Mouse (Mus musculus) induced T-regulatory cell, adult 2 months (primary cell): ENCODE measurements around the gene Plpp7.

ENCODE experiments used
- DNase-seq: peaks from one replicate; pipeline ENCODE4 v3.0.0-alpha.2; 2012; ENCODE audit warnings: low read depth

The Plpp7 gene

DNA sequence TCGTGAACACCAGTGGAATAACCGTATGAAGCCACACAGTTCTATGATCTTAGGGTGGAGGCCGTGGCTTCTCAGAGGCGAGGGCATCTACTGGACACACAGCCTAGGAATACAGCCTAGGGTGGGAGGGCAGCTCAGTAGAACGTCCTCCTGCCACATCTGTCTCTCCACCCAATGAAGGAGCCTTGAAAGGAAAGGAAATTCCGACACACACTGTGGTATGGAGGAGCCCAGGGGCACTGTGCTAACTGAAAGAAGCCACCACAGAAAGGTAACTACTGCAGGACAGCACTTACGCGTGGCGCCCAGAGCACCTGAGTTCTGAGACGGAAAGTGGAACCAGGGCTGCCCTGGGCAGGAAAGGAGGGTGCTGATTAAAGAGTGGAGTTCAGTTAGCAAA is 24.6 kb upstream of the Plpp7 start:
- no peak for DNase-seq

- DNase-seq, result no peak
Measured at GRCm38 (mm10) chr2:32074404-32074803, 20.9 kb upstream of the Plpp7 start.

- DNase-seq, result no peak
Measured at GRCm38 (mm10) chr2:32075368-32075767, 20.0 kb upstream of the Plpp7 start.

GRCm38 (mm10) chr2:32077744-32078143 is 17.6 kb upstream of the Plpp7 start:
- DNase-seq, result peak; percentile 73

- DNase-seq, result peak; percentile 82
Measured at GRCm38 (mm10) chr2:32078522-32078921, 16.8 kb upstream of the Plpp7 start.

DNA sequence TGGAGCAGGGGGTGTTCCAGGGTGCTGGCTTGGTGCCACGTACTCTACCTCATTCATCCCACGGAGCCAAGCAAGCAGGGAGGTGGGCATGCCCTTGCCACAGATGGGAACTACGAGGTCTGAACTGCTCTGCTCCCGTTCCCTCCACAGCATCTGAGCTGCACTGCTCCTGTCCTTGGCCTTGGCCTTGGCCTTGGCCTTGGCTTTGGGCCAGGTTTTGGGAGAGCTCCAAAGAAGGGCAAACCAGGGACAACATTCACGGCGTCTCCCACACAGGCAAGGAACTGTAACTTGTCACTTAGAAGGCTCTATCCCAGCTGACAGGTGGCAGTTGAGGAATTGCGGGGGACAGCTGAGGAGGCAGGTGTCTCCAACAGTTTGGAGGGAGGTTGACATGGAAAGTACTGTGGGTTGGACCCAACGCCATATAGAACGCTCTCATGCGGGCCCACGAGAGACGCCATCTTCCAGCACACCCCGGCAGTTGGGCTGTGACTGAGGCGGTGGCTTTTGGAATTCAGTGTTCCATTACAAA is 16.1 kb upstream of the Plpp7 start:
- peak; percentile 39 for DNase-seq

GRCm38 (mm10) chr2:32080681-32081080 is 14.6 kb upstream of the Plpp7 start:
- peak; percentile 79 for DNase-seq

- peak; percentile 60 for DNase-seq
Measured at GRCm38 (mm10) chr2:32081296-32081929, 13.9 kb upstream of the Plpp7 start.

DNA sequence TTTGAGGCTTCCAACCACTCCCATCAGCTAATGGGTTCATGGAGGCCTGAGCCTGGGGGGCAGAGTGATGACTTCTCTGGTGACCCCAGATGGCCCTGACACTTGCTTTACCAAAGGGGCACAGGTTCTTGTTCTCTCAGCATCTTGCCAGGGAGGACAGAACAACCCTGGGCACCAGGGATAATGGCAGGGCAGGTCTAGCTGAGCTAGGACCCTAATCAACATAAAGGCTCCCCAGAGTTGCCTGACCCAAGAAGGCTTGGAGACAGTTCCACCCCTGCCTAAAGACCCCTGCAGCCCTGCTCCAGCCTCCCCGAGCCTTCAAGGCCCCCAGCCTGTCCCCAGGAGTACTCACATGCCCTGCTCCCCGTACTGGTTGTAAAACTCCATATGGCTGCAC is 13.1 kb upstream of the Plpp7 start:
- peak; percentile 45 for DNase-seq

- peak; percentile 85 for DNase-seq
Measured at GRCm38 (mm10) chr2:32083159-32084011, 11.9 kb upstream of the Plpp7 start.

GRCm38 (mm10) chr2:32084111-32084871 is 11.0 kb upstream of the Plpp7 start, which contains the start of gene Fam78a:
TSS of gene Fam78a (minus strand) at chr2:32084857.
- DNase-seq, result peak; percentile 63

DNA sequence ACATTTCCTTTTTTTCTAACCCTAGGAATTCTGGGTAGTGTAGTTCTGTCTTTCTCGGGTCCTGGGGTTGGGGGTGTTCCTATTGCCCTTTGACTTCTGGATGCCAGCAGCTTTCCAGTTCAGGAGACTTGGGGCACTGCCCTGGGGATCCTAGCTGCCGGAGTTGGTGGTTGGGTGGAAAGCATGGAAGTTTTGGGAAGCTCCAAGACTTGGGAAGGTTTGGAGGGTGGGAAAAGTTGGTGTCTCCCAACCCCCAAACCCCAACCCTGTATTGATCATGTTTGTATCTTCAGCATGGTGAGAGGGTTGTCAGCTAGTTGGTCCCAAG is 10.5 kb upstream of the Plpp7 start:
- DNase-seq, result no peak

DNA sequence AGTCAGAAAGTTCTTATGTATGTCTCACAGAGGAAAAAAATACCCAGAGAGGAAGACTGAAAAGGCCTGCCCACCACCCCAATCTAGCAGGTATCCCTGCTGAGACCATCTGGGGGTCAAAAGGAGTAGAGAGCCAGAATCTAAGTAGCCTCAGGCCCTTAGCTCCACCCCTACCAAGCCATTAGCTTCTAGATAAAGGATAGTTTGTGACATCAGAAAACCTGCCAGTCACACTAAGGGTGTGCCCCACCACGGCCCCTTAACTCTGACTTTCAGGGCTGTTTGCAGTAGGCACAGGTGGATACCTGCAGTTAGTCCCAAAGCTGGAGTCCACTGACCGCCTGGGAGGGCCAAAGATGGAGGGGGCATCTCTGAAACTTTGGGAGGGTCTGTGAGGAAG is 10.1 kb upstream of the Plpp7 start:
- DNase-seq, result peak; percentile 21

GRCm38 (mm10) chr2:32087606-32088005 is 7.7 kb upstream of the Plpp7 start:
- DNase-seq, result no peak

GRCm38 (mm10) chr2:32088372-32088981 is 6.9 kb upstream of the Plpp7 start:
- DNase-seq, result peak; percentile 19

DNA sequence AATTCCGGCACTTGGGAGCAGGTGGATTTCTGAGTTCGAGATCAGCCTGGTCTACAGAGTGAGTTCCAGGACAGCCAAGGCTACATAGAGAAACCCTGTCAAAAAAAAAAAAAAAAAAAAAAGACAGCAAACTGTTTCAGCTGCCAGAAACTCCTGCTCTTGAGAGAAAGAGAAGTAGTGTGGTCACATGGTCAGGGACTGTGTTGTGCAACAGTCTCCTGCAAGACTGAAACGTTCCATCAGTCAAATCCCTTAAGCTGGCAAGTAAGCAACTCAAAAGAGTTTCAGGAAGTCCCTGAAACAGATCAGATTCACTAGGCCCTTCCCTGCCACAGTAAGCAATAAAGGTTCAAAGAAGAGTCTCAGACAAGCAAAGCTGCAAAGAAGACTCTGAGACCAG is 5.7 kb upstream of the Plpp7 start:
- DNase-seq, result no peak

- no peak for DNase-seq
Measured at GRCm38 (mm10) chr2:32090145-32090544, 5.2 kb upstream of the Plpp7 start.

- DNase-seq, result no peak
Measured at GRCm38 (mm10) chr2:32091956-32092355, 3.4 kb upstream of the Plpp7 start.

DNA sequence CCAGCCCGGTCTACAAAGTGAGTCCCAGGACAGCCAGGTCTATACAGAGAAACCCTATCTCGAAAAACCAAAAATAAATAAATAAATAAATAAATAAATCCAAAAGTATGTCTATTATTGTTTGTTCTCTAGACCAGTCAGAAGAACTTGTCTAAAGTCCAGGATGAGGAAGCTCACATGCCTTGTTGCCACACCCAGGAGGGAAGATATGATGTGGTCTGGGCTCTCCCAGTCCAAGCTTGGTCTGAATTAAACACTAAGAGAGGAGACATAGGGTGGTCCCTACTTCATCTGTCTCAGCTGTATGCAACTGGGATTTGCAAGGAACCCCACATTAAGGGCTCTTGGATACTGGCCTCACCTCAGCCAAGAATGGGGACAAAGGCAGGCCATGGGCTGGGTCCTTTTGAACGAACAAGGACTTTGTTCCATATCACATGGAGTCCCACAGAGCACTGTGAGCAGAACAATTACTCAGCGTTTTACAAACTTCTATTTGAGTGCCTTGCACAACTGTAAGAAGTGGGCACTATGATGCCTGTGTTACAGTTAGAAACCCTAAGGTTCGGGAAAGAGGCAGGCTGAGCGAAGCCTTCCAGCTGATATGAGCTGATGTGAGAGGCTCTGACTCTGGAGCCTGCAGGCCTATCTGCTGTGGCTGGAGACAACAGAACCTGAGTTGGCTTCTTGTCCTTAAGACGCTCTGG is 1.2 kb upstream of the Plpp7 start:
- no peak for DNase-seq

- DNase-seq, result no peak
Measured at GRCm38 (mm10) chr2:32096122-32096420, 743 bp downstream of the Plpp7 start.

DNA sequence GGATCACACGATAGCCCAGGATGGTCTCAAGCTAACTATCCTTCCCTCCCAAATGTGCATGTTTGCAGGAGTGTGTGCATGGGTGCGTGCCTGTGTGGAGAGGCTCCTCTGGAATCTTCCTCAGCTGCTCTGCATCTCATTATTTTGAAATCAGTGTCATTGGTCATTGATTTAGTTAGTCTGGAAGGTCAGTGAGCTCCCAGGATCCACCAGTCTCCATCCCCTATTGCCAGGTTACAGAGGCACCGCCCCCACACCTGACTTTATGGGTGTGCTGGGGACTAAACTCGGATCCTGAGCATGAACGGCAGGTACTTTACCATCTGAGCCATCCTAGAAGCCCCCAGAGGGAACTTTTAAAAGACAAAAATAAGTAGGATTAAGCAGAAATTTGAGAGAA is 7.6 kb downstream of the Plpp7 start:
- DNase-seq, result no peak

GRCm38 (mm10) chr2:32103557-32103956 is 8.2 kb downstream of the Plpp7 start:
- DNase-seq, result no peak
